Mouse (Mus musculus): ENCODE measurements around the gene Nos3. TPM values are rescaled to one million over a fixed set of nuclear protein-coding genes. Genes with fewer than 3 reads are reported as not detected.

Nos3 gene
- polyA plus RNA-seq, 1 experiment from 2014 or later = 12.8 TPM

GRCm38 (mm10) chr5:24343379-24343778, 21.2 kb upstream of the Nos3 start:
- Histone ChIP-seq H3K27ac (no peak overlapping the region), H3K4me3 (replicated peaks; ENCODE audit: low read depth, low read length) (no peak overlapping the region), H3K36me3 (ENCODE audit: insufficient read depth, low read length) (no peaks in the 10 kb centered on the region), H3K4me1 (replicated peaks; ENCODE audit: insufficient read depth, low read length) (peaks cover 13% of the 10 kb centered on the region; the same call in 1 of the 2 replicates), H3K27me3 (ENCODE audit: insufficient read depth, low read length) (no peaks in the 10 kb centered on the region), H3K9me3 (replicated peaks; ENCODE audit: low read length) (no peaks in the 10 kb centered on the region), H3K9ac (ENCODE audit: low read depth, low read length) (no peak overlapping the region), H3K4me2 (ENCODE audit: low read length) (no peak overlapping the region)
- ATAC-seq (replicated peaks; ENCODE audit: low FRiP score, low read depth) (no peak), DNase-seq (ENCODE audit: low spot score) (no peak)
- TF ChIP-seq CTCF (IDR thresholded peaks at IDR 0.05; ENCODE audit: low read depth) = no peak

- no peak for TF ChIP-seq CTCF (IDR thresholded peaks at IDR 0.05; ENCODE audit: low read depth)
- Histone ChIP-seq H3K36me3 (ENCODE audit: insufficient read depth, low read length) (no peaks in the 10 kb centered on the region), H3K9ac (ENCODE audit: low read depth, low read length) (no peak overlapping the region), H3K27ac (peak overlapping the region; percentile 57), H3K27me3 (ENCODE audit: insufficient read depth, low read length) (no peaks in the 10 kb centered on the region), H3K4me3 (replicated peaks; ENCODE audit: low read depth, low read length) (no peak overlapping the region), H3K4me2 (ENCODE audit: low read length) (peak overlapping the region; percentile 35), H3K9me3 (replicated peaks; ENCODE audit: low read length) (no peaks in the 10 kb centered on the region), H3K4me1 (replicated peaks; ENCODE audit: insufficient read depth, low read length) (peaks cover 19% of the 10 kb centered on the region)
- DNase-seq (ENCODE audit: low spot score) (peak; percentile 57), ATAC-seq (replicated peaks; ENCODE audit: low FRiP score, low read depth) (no peak; the same call in 1 of the 2 replicates)
- WGBS = 12% methylated on average over 2 of the region's 2 CpGs
Observed at GRCm38 (mm10) chr5:24343977-24344436, 20.6 kb upstream of the Nos3 start.

- TF ChIP-seq CTCF (IDR thresholded peaks at IDR 0.05; ENCODE audit: low read depth) = no peak
- Histone ChIP-seq H3K4me2 (ENCODE audit: low read length) (peak overlapping the region; percentile 35), H3K27me3 (ENCODE audit: insufficient read depth, low read length) (no peaks in the 10 kb centered on the region), H3K27ac (peak overlapping the region; percentile 57), H3K36me3 (ENCODE audit: insufficient read depth, low read length) (no peaks in the 10 kb centered on the region), H3K9ac (ENCODE audit: low read depth, low read length) (no peak overlapping the region), H3K4me1 (replicated peaks; ENCODE audit: insufficient read depth, low read length) (peaks cover 19% of the 10 kb centered on the region), H3K9me3 (replicated peaks; ENCODE audit: low read length) (no peaks in the 10 kb centered on the region), H3K4me3 (replicated peaks; ENCODE audit: low read depth, low read length) (no peak overlapping the region)
- DNase-seq (ENCODE audit: low spot score) = peak; percentile 89
- WGBS = 9% methylated on average over 12 of the region's 12 CpGs
- ATAC-seq (replicated peaks; ENCODE audit: low FRiP score, low read depth) = peak; percentile 27
Observed at GRCm38 (mm10) chr5:24344477-24345051, 20.0 kb upstream of the Nos3 start.

- TF ChIP-seq CTCF (IDR thresholded peaks at IDR 0.05; ENCODE audit: low read depth) = no peak
Observed at GRCm38 (mm10) chr5:24346313-24346712, 18.3 kb upstream of the Nos3 start.

GRCm38 (mm10) chr5:24347186-24347875, 17.3 kb upstream of the Nos3 start:
- no peak overlapping the region for H3K27ac ChIP-seq

More at GRCm38 (mm10) chr5:24346313-24346712, 18.3 kb upstream of the Nos3 start:
- Histone ChIP-seq H3K36me3 (ENCODE audit: insufficient read depth, low read length) (no peaks in the 10 kb centered on the region), H3K4me1 (replicated peaks; ENCODE audit: insufficient read depth, low read length) (peaks cover 22% of the 10 kb centered on the region), H3K9me3 (replicated peaks; ENCODE audit: low read length) (no peaks in the 10 kb centered on the region), H3K4me3 (replicated peaks; ENCODE audit: low read depth, low read length) (no peak overlapping the region), H3K27me3 (ENCODE audit: insufficient read depth, low read length) (no peaks in the 10 kb centered on the region), H3K9ac (ENCODE audit: low read depth, low read length) (no peak overlapping the region), H3K4me2 (ENCODE audit: low read length) (no peak overlapping the region), H3K27ac (no peak overlapping the region)
- no peak for DNase-seq (ENCODE audit: low spot score)
- 74% methylated on average over 7 of the region's 7 CpGs for WGBS
- no peak for ATAC-seq (replicated peaks; ENCODE audit: low FRiP score, low read depth)

GRCm38 (mm10) chr5:24348128-24348527, 16.5 kb upstream of the Nos3 start:
- Histone ChIP-seq H3K4me3 (replicated peaks; ENCODE audit: low read depth, low read length) (peak overlapping the region; percentile 43), H3K4me1 (replicated peaks; ENCODE audit: insufficient read depth, low read length) (peaks cover 22% of the 10 kb centered on the region), H3K4me2 (ENCODE audit: low read length) (peak overlapping the region; percentile 92), H3K27me3 (ENCODE audit: insufficient read depth, low read length) (no peaks in the 10 kb centered on the region), H3K9me3 (replicated peaks; ENCODE audit: low read length) (no peaks in the 10 kb centered on the region), H3K27ac (no peak overlapping the region), H3K36me3 (ENCODE audit: insufficient read depth, low read length) (no peaks in the 10 kb centered on the region), H3K9ac (ENCODE audit: low read depth, low read length) (0 out of 2 replicates have a peak overlapping the region, but pooled peaks have one; percentile 35)
- WGBS = under 1% methylated on average over 41 of the region's 41 CpGs
- peak; percentile 8; the same call in 1 of the 2 replicates for TF ChIP-seq CTCF (IDR thresholded peaks at IDR 0.05; ENCODE audit: low read depth)
- ATAC-seq (replicated peaks; ENCODE audit: low FRiP score, low read depth) = peak; percentile 31
- DNase-seq (ENCODE audit: low spot score) = peak; percentile 83

More at GRCm38 (mm10) chr5:24347186-24347875, 17.3 kb upstream of the Nos3 start:
- peaks cover 22% of the 10 kb centered on the region for H3K4me1 ChIP-seq (replicated peaks; ENCODE audit: insufficient read depth, low read length)
- H3K9me3 ChIP-seq (replicated peaks; ENCODE audit: low read length) = no peaks in the 10 kb centered on the region
- 41% methylated on average over 7 of the region's 7 CpGs for WGBS
- peak overlapping the region; percentile 92; the same call in 1 of the 2 replicates for H3K4me2 ChIP-seq (ENCODE audit: low read length)
- H3K4me3 ChIP-seq (replicated peaks; ENCODE audit: low read depth, low read length) = no peak overlapping the region
- TF ChIP-seq CTCF (IDR thresholded peaks at IDR 0.05; ENCODE audit: low read depth) = no peak
- ATAC-seq (replicated peaks; ENCODE audit: low FRiP score, low read depth) = no peak
- H3K9ac ChIP-seq (ENCODE audit: low read depth, low read length) = no peak overlapping the region
- H3K27me3 ChIP-seq (ENCODE audit: insufficient read depth, low read length) = no peaks in the 10 kb centered on the region
- no peaks in the 10 kb centered on the region for H3K36me3 ChIP-seq (ENCODE audit: insufficient read depth, low read length)
- no peak for DNase-seq (ENCODE audit: low spot score)

Measured in kidney, postnatal 0 days (tissue).